Mouse (Mus musculus) layer of hippocampus, adult 9-10 months (tissue): ENCODE measurements around the gene Dcakd.
A peak's percentile ranks its signal among the peaks of the same experiment; 100 is the strongest.

Experiments
- DNase-seq: peaks from one replicate; pipeline ENCODE4 v3.0.0; 2022; ENCODE audit warnings: low spot score

The Dcakd gene

DNA sequence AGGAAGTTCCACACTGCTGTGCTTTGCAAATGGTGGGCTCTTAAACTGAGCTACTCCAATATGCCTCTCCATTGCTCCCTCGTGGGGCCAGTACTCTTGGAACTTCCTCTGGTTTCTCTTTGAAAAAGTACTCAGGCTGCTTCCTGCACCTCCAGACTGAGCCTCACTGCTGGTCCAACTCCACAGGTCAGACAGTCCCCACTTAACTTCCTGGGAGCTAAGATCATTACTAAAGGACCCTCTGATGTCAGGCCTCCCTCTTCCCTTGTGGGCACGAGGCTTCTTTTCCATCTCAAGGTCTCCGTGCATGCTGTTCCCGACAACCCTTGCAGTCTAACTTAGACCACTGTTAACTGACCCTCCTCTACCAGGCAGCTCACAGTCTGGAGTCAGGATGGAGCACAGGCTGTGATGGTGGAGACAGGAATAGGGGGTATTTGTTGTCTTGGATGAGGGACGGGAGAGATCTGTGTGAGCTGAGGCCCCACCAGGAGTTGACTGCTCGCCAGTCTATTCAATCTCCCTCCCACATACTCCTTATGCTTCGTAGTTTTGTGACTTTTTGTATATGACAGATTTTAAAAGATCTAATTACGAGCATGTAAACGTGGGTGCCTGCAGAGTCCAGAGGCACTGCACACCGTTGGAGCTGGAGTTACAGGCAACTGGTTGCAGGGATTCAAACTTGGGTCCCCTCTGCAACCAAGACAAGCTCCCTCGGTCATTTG, 22.7 kb downstream of the Dcakd start:
- DNase-seq = no peak

DNA sequence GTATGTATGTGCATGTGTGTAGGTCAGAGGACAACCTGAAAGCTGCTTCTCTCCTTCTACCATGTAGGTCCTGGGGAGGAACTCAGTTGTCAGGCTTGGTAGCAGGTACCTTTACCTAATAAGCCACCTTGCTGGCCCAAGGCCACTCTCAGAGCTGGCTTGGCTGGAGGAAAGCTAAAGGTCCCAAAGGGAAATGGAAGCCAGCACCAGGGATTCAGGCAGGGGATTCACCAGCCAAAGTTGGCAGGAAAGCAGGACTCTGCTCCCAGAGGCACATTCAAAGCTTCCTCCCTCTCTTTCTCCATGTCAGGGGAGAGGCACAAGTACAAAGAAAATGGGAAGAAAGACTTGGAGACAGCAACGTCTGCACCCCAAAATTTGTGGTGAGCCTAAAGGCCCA, 23.3 kb downstream of the Dcakd start:
- DNase-seq = no peak

DNA sequence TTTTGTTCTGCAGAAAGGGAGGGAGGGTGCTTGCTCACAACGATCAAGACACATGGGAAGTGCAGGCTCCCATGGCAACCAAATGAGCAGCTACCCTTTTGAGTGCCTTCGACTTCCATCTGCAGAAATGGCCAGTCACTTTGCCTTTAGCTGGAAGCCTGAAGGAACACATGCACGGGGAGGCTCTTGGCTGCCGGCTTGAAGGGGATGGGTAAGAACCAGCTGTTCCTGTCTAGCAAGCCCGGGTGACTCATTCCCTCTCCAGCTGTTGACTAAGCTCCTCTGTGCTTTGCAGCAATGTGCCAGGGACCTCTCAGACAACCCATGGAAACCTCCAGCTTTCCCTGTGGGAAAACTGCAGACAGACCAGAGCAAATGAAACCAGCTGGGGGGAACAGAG, 24.9 kb downstream of the Dcakd start:
- peak; percentile 59 for DNase-seq

DNA sequence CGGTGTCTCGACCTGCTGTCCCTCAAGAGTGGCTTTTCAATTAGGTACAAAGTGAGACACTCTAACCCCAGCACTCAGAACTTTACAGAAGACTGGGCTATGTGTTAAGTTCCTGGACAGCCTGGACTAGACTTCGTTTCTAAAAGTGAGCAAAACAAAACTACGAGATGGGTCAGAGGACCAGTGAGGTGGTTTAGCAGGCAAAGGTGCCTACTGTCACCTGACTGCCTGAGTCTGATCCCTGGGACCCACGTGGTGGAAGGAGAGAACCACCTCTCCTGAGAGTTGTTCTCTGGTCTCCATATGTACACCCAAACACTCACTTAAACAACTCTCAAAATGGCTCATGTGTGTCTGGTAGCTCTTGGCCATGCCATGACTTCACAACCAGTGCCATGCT, 27.1 kb downstream of the Dcakd start:
- no peak for DNase-seq

DNA sequence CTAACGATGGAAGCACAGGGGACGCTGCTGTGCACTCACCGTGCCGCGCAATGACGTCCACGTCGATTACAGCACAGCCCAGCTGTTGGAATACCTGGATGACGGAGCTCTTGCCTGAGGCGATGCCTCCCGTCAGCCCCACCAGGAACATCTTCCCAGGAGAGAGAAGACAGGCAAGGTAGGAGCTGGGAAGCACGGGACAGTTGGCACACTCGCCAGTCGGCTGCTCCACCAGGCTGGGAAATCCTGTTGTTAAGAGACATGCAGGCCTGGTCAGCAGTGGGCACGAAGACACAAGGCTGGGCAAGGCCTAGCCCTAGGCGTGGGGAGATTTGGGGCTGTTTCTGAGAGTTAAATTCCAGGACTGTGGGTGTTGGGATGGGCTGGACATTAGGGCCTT, 28.0 kb downstream of the Dcakd start:
- DNase-seq = no peak

DNA sequence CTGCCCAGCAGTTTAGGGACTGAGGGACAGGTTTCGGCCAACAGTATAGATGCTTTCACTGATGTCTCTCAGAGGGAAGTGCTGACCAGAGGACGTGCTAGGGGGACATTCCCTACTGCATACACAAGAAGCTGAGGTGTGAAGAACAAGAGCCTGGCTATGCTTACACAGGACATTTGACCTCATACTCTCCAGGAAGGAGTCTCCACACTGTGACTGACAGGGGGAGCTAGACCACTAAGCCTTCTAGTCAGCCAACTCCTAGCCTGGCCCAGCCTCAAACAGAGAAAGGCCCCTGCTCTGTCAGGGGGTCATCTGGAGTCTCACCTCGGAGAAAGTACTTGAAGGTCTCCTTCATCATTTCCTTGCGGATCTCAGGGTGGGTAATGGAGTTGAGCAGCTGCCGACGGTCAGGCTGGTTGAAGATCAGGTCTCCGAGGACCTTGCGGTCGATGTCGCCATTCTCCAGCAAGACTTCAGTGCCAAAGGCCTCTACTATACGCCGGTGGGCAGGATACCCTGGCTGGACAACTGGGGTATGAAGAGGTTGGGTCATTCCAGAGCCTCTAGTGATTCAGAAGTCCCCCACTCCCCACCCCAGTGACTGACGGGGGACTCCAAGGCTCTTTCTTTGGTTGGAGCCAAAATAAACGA, 28.7 kb downstream of the Dcakd start:
- DNase-seq = no peak

DNA sequence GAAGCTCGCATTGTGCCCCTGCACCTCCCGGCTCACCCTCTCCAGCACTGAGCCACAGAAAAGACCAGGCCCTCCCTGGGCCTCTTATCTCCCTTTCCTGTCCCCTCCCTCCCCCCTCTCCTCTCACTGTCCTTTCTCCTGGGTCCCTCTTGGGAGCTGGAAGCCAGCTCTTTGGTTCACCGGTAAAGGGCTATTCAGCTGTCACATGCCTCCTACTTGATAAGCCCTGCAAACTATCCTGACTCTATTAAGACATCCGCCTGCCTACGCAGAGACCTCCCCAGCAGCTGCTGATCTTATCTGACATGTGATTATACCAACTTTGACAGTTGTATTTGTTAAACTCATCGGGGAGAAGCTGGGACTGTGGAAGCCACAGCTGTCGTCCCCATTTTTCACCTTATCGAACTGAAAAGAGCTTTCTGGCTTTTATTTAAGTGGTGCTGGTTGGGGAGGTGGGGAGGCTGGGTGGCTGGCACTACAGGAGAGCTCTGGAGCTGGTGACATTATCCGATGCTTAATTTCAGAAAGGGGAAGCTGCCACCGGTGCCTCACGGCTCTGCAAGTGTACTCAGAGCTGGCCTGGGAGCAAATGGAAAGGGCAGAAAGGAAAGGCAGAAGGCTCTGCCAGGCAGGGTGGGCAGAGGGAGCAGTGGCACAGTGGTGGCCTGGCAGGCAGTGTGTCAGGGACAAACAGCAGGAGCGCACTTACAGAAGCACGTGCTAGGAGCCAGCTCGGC, 29.4 kb downstream of the Dcakd start:
- DNase-seq = no peak

DNA sequence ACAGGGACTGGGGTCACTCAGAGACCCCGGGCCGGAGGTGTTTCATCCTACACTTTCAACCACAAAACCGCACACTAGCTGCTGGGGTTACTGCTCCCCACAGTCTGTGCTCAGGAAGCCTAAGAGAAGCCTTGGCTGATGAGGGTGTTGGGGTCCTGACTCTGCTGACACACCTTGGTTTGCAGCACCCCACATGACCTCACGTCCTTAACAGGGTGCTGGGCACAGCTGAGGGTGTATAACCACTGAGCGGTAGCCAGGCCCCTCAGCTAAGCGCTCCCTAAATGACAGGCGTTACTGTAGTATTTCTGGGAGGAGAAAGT, 29.9 kb downstream of the Dcakd start:
- no peak for DNase-seq

DNA sequence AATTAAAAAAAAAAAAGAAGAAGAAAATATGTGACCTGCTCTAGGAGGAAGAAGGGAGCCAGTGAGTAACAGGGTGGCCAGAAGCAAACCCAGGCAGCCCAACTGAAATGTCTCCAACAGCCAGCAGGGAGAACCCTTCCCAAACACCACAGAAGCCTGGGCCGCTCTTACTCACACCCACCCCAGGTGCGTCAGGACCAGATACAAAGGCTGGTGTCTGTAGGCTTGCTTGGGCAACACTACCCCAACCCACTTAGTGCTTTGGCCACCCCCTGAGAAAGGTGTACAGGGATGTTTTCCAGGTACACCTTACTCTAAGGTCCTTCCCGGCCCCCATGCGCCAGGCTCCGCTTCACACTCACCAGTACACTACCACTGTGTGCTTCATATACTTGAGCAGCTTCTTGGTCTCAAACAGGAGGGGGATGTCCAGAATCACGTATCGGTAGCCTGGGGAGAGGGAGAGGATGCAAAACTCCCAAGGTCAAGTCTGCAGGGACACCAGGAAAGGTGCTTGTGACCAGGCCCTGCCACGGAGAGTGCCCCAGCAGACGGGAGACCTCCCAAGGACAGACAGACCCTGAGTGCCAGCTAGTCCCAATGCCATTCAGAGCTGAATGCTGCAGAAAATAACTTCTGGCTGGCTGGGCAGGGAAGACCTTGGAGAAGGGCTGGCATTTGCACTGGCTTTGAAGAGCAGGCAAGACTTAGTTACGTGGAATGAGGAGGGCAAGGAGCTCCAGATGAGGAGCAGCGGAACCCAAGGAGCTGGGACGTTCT, 31.0 kb downstream of the Dcakd start:
- no peak for DNase-seq

DNA sequence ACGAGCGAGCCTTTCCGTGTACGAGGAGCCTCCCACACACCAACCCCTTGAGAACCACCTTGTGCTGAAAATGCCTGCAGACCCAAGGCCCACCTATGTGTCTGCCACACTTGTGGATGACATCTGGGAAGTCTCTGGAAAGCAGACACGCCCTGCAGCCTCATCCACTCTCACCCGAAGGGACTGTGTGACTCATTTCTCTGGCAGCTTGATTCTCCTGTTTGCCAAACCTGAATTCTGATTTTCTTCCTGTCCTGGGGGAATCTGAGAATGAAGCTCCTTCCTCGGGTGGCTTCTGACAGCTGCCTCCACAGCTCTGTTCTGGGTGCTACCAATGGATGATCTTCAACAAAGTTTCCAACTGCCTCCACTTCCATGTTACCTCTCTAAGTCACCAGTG, 31.7 kb downstream of the Dcakd start:
- no peak for DNase-seq

DNA sequence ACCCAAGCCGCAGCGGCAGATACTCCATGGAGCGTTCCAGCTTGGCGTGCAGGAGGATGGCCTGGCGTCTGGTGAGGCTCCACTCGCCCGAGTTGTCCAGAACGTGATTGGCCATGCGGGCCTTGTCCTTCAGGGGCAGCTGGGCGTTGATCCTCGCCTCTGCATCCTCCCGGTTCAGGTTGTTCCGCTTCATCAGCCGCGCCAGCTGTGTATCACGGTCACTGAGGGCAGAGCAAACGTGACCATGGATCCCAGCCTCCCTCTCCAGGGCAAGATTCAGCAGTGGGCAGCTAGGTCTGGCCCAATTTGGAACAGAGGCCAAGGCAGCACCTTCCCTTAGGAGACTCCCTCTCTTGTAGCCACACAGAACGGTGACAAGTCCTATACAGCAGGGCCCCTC, 33.2 kb downstream of the Dcakd start:
- no peak for DNase-seq

DNA sequence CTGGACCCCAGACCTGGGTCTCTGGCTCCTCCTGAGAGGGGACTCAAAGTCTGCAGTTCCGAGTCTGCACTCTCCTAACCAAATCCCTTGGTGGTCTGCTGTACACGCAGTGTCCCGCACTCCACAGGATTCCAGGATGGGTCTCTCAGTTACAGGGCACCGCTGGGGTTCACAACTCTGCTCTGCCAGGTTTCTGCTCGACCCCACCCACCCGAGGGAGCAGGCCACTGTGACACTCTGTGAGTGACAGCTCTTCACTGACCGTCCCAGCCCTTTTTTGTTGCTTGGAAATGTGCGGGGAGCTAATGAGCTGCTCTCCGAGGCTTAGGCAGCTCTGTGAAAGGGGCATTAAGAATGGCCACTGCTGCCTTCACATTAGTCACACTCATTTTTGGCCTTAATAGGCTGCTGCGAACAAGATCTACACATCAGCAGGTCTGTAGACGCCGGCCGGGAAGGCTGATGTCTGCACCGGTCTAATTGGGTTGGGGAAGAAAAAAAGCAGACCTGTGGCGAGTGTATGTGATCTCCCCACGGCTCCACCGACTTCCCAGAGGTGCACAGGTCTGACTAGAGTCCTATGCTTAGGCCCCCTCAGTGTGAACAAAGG, 34.6 kb downstream of the Dcakd start:
- DNase-seq = no peak

DNA sequence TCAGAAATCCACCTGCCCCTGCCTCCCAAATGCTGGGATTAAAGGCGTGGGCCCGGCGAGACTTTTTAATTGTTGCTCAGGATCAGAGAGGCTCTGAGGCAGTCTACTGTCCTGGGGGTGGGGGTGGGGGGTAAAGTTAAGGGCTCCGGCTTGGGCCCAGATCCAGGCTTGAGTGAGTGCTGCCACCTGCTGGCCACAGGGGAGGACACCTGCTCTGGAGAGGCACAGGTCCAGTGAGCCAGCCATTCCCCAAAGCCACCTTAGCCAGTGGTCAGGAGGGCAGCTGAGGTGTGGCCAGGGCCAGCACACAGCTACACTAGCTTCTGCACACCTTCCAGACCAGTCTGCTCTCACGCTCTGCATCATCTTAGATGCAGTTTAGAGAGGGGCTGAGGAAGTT, 35.2 kb downstream of the Dcakd start:
- no peak for DNase-seq

DNA sequence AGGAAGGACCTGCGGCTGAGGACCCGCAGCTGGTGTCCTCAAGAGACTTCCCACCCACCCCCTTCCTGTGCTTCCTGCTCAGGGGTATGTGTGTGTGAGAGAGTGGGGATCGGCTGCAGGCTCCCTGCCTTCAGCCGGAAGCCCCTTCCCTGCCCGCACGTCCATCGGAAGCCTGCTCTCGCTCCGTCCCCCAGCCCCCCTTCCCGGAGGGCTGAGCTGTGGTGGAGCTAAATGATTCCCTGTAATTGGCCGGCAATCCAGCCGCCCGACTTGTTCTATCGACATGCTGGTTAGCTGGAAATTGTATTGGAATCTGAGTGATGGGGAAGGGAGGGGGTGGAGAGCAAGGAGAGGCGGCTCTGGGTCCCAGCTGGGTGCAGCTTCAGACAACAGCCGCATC, 36.5 kb downstream of the Dcakd start:
- DNase-seq = no peak

DNA sequence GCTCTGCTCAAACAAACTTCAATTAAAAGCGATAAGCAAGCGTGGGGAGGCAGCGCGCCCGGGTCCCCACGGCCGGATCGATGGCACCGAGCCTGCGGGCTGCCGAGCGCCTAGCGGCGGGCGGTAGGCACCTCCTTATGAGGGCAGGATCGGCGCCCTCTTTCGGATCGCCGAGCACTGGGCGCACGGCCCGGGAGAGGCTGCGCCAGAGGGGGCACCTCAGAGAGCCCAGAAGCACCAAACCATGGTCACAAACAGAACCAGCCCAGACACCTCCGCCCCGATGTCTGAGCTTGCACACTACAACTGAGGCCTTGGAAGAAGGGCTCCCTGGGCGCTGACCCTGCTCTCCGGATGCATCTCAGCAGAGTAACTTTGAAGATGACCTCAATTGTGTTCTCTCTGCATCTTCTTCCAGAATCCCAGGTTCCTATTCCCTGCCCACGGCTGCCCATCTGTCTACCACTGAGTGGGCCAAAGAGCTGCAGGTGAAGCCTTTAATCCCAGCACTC, 37.9 kb downstream of the Dcakd start:
- DNase-seq = no peak

DNA sequence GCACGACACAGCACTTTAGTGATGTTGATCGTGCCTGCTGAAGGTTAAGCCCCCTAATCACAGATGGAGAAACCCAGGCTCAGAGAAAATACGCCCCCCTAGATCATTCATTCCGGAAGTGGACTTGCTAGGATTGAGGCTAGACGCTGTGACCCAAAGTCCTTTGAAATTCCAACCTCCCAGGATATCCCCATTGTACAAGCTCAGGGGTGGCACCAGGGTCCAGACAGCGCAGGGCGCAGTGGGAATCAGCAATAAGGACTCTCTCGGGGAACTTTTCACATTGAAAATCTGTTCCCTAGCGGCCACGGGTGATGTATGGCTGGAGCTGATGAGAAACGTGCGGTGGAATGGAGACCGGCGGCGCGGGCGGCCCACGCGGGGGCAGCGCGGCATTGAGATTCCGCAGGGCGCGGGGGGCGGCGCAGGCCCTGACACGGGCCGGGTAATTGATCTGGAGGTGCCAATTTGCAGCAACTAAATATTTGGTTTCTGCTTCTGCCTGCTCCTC, 38.4 kb downstream of the Dcakd start:
- DNase-seq = no peak

DNA sequence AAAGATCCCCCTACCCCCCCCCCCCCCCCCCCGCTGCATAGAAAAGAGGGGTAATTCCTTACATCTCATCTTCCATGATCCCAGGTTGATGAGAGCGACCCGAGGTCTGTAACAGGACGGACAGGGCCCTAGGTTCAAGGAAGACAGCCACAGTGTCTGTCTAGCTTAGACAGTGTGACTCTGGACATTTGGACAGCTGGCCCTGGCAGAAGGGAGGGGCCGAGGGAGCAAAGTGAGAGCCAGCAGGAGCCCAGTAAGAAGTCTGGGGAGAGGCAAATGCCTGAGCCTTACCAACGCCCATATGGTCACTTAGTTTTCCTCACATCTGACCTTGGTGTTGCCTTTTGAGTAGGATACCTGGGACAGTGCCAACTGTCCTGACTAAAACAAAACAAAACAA, 43.0 kb downstream of the Dcakd start:
- no peak for DNase-seq

DNA sequence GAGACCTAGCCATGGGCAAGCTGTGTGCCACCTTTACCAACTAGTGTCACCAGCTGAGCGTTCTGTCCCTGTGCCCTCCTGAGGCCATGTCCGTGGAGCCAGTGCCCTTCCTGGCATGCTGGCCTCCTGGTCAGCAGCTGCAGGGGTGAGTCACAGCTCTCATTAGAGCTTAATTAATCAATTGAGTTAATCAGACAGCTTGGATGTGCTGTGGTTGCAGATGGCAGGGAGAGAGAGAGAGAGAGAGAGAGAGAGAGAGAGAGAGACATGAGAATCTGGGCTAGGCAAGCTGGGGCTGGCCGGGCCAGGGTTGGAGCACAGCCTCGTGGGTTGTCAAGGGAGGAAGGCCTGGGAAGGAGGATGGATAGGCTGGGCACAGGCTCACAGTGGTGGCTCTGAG, 43.5 kb downstream of the Dcakd start:
- DNase-seq = no peak

DNA sequence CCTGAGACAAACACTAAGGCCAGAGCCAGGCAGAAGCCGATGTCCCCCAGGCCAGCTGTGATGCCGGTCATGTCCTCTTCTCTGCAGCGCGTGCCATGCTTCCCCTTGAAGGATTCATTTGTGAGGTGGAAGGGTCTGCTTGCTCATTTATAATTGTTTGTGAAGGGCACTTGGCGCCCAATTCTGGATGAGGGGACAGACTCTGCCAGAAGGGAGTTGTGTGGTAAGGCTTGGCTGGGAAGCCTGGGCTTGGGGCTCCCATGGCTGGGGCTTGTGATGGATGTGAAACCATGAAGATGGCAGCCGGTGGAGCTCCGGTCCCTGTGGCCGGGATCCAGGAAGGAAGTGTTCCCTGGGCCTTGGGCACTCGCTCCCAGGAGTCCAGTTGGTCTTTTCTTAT, 44.0 kb downstream of the Dcakd start:
- DNase-seq = no peak

DNA sequence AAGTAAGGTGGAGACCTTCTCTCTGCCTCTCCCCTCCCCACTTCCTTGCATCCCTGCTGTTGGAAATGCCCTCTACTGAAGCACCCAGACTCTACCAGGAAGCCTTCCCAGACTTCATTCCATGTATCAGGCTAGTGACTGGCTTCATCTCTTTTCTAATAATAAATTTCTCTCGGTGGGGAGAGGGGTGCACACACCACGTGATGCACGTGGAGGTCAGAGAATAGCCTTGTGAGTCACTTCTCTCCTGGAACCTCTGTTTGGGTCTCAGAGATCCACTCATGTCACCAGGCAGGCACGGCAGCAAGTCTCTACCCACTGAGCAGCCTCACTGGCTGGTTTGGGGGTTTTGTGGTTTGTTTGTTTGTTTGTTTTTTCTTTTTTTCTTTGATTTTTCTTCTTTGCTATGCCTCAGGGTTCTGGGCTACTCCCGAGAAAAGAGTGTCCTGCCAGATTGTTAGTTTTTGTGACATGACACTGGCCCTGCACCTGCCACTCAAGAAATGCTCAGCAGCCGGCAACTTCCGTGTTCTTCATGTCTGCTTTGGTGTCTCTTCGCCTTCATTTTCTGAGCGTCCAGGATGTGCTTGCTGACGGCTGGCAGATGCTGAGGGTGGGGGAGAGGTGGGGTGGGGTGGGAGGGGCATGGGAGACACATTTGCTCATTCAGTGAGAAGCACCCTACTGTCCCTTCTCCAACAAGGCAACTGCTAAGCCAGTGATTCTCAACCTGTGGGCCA, 46.8 kb downstream of the Dcakd start:
- DNase-seq = no peak

DNA sequence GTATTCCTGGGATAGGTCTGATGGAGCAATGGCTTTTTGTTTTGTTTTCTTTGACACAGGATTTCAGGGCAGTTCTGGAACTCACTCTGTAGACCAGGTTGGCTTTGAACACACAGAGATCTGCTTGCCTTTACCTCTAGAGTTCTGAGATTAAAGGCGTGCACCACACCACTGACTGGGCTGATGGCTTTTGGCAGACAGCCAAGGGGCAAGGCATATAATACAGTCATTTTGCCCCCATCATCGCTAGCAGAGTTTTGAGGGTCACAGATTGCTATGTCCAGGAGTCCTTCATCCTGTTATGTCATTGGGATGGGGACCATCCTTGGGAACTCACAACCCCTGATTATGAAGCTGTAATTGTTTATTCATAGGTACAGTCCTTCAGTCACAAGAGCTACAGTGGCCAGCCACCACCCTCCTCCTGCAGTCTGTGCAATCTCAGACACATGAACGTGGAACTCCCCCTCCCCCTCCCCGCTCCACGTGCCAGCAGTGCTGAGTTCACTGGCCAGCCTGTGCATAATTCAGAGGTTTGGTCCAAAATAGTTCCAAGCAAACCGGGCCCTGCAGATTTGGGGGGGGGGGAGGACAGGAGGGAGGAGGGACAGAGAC, 50.0 kb downstream of the Dcakd start:
- no peak for DNase-seq
